Mouse (Mus musculus): Measurements from ENCODE around the gene Gad1. TPM values are rescaled to one million over a fixed set of nuclear protein-coding genes. Genes with fewer than 3 reads are reported as not detected.

Gad1 gene
- total RNA-seq, 2 experiments from 2014 or later, result 343 to 384 TPM

- no peak overlapping the region for H3K27ac ChIP-seq
- no peak overlapping the region for H3K4me3 ChIP-seq
- no peak for TF ChIP-seq CTCF (conservative IDR thresholded peaks at IDR 0.05)
- no peak for DNase-seq (ENCODE audit: low spot score in 2 of 2)
Observed at GRCm38 (mm10) chr2:70616617-70617016, 63.7 kb downstream of the Gad1 start.

GRCm38 (mm10) chr2:70619232-70619835, 66.5 kb downstream of the Gad1 start:
- no peak overlapping the region for H3K27ac ChIP-seq
- peak; percentile 73 for TF ChIP-seq CTCF (conservative IDR thresholded peaks at IDR 0.05)
- no peak for DNase-seq (ENCODE audit: low spot score in 2 of 2)
- H3K4me3 ChIP-seq, result no peak overlapping the region

- Histone ChIP-seq H3K27ac (no peak overlapping the region), H3K4me3 (no peak overlapping the region)
- DNase-seq (ENCODE audit: low spot score in 2 of 2), result peak; percentile 74 to 81
- peak; percentile 84 for TF ChIP-seq CTCF (conservative IDR thresholded peaks at IDR 0.05)
Observed at GRCm38 (mm10) chr2:70620225-70620624, 67.4 kb downstream of the Gad1 start.

GRCm38 (mm10) chr2:70622244-70622643, 69.4 kb downstream of the Gad1 start:
- no peak for DNase-seq (ENCODE audit: low spot score in 2 of 2)
- no peak overlapping the region for H3K27ac ChIP-seq
- TF ChIP-seq CTCF (conservative IDR thresholded peaks at IDR 0.05), result no peak
- no peak overlapping the region for H3K4me3 ChIP-seq

GRCm38 (mm10) chr2:70625761-70626160, 72.9 kb downstream of the Gad1 start:
- no peak for TF ChIP-seq CTCF (conservative IDR thresholded peaks at IDR 0.05)

GRCm38 (mm10) chr2:70628397-70628796, 75.5 kb downstream of the Gad1 start:
- TF ChIP-seq CTCF (conservative IDR thresholded peaks at IDR 0.05), result no peak
- H3K4me3 ChIP-seq, result no peak overlapping the region
- no peak for DNase-seq (ENCODE audit: low spot score in 2 of 2)
- H3K27ac ChIP-seq, result no peak overlapping the region

More at GRCm38 (mm10) chr2:70625761-70626160, 72.9 kb downstream of the Gad1 start:
- DNase-seq (ENCODE audit: low spot score in 2 of 2), result no peak
- Histone ChIP-seq H3K27ac (no peak overlapping the region), H3K4me3 (no peak overlapping the region)

GRCm38 (mm10) chr2:70629339-70629761, 76.5 kb downstream of the Gad1 start:
- Histone ChIP-seq H3K4me3 (no peak overlapping the region), H3K27ac (no peak overlapping the region)
- TF ChIP-seq CTCF (conservative IDR thresholded peaks at IDR 0.05), result no peak
- DNase-seq (ENCODE audit: low spot score in 2 of 2), result peak in 1 of 2 experiments; percentile 3

GRCm38 (mm10) chr2:70629921-70630320, 77.0 kb downstream of the Gad1 start:
- H3K4me3 ChIP-seq, result no peak overlapping the region
- no peak for TF ChIP-seq CTCF (conservative IDR thresholded peaks at IDR 0.05)
- DNase-seq (ENCODE audit: low spot score in 2 of 2), result no peak
- no peak overlapping the region for H3K27ac ChIP-seq

GRCm38 (mm10) chr2:70631321-70631720, 78.4 kb downstream of the Gad1 start:
- Histone ChIP-seq H3K27ac (no peak overlapping the region), H3K4me3 (no peak overlapping the region)
- no peak for DNase-seq (ENCODE audit: low spot score in 2 of 2)
- TF ChIP-seq CTCF (conservative IDR thresholded peaks at IDR 0.05), result no peak

GRCm38 (mm10) chr2:70632412-70632811, 79.5 kb downstream of the Gad1 start:
- no peak for TF ChIP-seq CTCF (conservative IDR thresholded peaks at IDR 0.05)
- no peak for DNase-seq (ENCODE audit: low spot score in 2 of 2)
- Histone ChIP-seq H3K27ac (no peak overlapping the region), H3K4me3 (no peak overlapping the region)

GRCm38 (mm10) chr2:70634028-70634690, 81.3 kb downstream of the Gad1 start:
- TF ChIP-seq CTCF (conservative IDR thresholded peaks at IDR 0.05), result no peak
- no peak overlapping the region for H3K4me3 ChIP-seq
- DNase-seq (ENCODE audit: low spot score in 2 of 2), result no peak
- H3K27ac ChIP-seq, result no peak overlapping the region

- TF ChIP-seq CTCF (conservative IDR thresholded peaks at IDR 0.05), result peak; percentile 51
- no peak for DNase-seq (ENCODE audit: low spot score in 2 of 2)
- Histone ChIP-seq H3K4me3 (no peak overlapping the region), H3K27ac (no peak overlapping the region)
Observed at GRCm38 (mm10) chr2:70640968-70641367, 88.1 kb downstream of the Gad1 start.

- no peak for DNase-seq (ENCODE audit: low spot score in 2 of 2)
- TF ChIP-seq CTCF (conservative IDR thresholded peaks at IDR 0.05), result no peak
- no peak overlapping the region for H3K4me3 ChIP-seq
- no peak overlapping the region for H3K27ac ChIP-seq
Observed at GRCm38 (mm10) chr2:70642971-70643565, 90.2 kb downstream of the Gad1 start.
